Mouse (Mus musculus) thymus, adult 2 months (tissue): Measurements from ENCODE around the gene Acr.

Source experiments
- CTCF ChIP-seq: fragments of 200-500 bp; IDR thresholded peaks from 2 replicates; pipeline ENCODE4 v1.5.1; 2012; ENCODE audit warnings: mild to moderate bottlenecking, control low read depth, low read length, moderate library complexity, borderline replicate concordance; ENCODE audit not compliant: control insufficient read depth, poor library complexity, insufficient read depth; ENCODE audit errors: extremely low read depth
- POLR2A ChIP-seq: fragments of 200-500 bp; IDR thresholded peaks from 2 replicates; pipeline ENCODE4 v1.6.1; 2012; ENCODE audit warnings: mild to moderate bottlenecking, low read length, control low read depth, moderate library complexity; ENCODE audit not compliant: control insufficient read depth, poor library complexity, insufficient read depth; ENCODE audit errors: extremely low read depth

GRCm38 (mm10) chr15:89521951-89522350, 46.2 kb upstream of the Acr start:
- TF ChIP-seq CTCF = no peak
- no peak for TF ChIP-seq POLR2A
